Mouse (Mus musculus): Measurements from ENCODE around the gene Ahcyl1. TPM values are rescaled to one million over a fixed set of nuclear protein-coding genes. Genes with fewer than 3 reads are reported as not detected.

The Ahcyl1 gene
- polyA plus RNA-seq, 1 experiment from 2014 or later: 92.3 TPM

DNA sequence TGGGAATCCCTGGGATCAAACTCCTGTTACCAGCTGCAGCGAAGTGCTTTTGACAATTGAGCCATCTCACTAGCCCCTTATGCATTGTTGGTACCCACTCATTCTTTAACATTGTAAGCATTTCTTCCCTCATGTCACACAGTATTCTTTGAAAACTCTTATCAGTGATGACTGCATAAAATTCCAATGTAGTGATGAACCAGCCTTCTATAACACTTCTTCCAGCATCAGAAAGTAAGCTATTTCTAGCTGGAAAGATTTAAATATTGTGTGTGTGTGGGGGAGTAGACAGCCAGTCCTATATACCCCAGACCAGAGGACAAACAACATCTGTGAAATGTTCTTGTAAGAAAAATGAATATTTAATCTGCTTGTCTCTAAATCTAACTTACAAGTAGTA lies 37.0 kb upstream of the Ahcyl1 start:
- H3K4me1 ChIP-seq: no peaks in the 10 kb centered on the region
- DNase-seq (ENCODE audit: extremely low spot score, low spot score): no peak
- H3K36me3 ChIP-seq (replicated peaks): no peaks in the 10 kb centered on the region
- H3K27ac ChIP-seq: no peak overlapping the region
- H3K27me3 ChIP-seq (ENCODE audit: poor library complexity, severe bottlenecking): no peaks in the 10 kb centered on the region
- H3K9me3 ChIP-seq: no peaks in the 10 kb centered on the region
- H3K4me3 ChIP-seq: no peak overlapping the region
- 89% methylated on average over 1 of the region's 1 CpGs for WGBS

GRCm38 (mm10) chr3:107730236-107730635 lies 33.9 kb upstream of the Ahcyl1 start:
- H3K27me3 ChIP-seq (ENCODE audit: poor library complexity, severe bottlenecking): no peaks in the 10 kb centered on the region
- no peaks in the 10 kb centered on the region for H3K36me3 ChIP-seq (replicated peaks)
- no peaks in the 10 kb centered on the region for H3K4me1 ChIP-seq
- no peaks in the 10 kb centered on the region for H3K9me3 ChIP-seq
- H3K4me3 ChIP-seq: no peak overlapping the region
- DNase-seq (ENCODE audit: extremely low spot score, low spot score): no peak
- 75% methylated on average over 2 of the region's 2 CpGs for WGBS
- no peak overlapping the region for H3K27ac ChIP-seq

DNA sequence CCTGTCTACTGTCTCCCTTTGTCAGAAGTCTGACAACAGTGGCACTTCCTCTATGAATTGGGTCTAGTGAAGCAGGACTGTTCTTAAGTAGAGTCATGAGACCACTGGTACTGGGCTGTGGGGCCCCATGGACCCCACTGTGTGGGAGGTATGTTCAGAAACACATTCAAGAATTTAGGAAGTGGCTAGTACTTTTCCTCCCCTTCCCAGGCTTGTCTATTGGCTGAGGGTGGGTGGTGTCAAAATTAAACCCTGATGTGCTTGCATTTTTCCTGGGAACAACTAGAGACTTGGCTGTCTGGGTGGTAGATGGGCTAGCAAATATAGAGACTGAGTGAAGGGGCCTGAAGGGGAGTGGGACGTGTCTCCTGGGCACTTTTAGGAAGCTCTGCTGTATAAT lies 32.1 kb upstream of the Ahcyl1 start:
- H3K27ac ChIP-seq: no peak overlapping the region
- no peaks in the 10 kb centered on the region for H3K9me3 ChIP-seq
- no peak overlapping the region for H3K4me3 ChIP-seq
- 75% methylated on average over 1 of the region's 1 CpGs for WGBS
- no peaks in the 10 kb centered on the region for H3K36me3 ChIP-seq (replicated peaks)
- H3K4me1 ChIP-seq: no peaks in the 10 kb centered on the region
- DNase-seq (ENCODE audit: extremely low spot score, low spot score): no peak
- H3K27me3 ChIP-seq (ENCODE audit: poor library complexity, severe bottlenecking): no peaks in the 10 kb centered on the region

- no peak overlapping the region for H3K27ac ChIP-seq
- H3K27me3 ChIP-seq (ENCODE audit: poor library complexity, severe bottlenecking): no peaks in the 10 kb centered on the region
- H3K4me3 ChIP-seq: no peak overlapping the region
- H3K36me3 ChIP-seq (replicated peaks): no peaks in the 10 kb centered on the region
- peaks cover 4% of the 10 kb centered on the region; the same call in 1 of the 2 replicates for H3K4me1 ChIP-seq
- no peak for DNase-seq (ENCODE audit: extremely low spot score, low spot score)
- no peaks in the 10 kb centered on the region for H3K9me3 ChIP-seq
- 90% methylated on average over 1 of the region's 1 CpGs for WGBS
These were observed 19.6 kb upstream of the Ahcyl1 start for GRCm38 (mm10) chr3:107715971-107716370.

- H3K9me3 ChIP-seq: no peaks in the 10 kb centered on the region
- H3K4me3 ChIP-seq: no peak overlapping the region
- no peak overlapping the region for H3K27ac ChIP-seq
- DNase-seq (ENCODE audit: extremely low spot score, low spot score): no peak
- 87% methylated on average over 5 of the region's 5 CpGs for WGBS
- peaks cover 4% of the 10 kb centered on the region; the same call in 1 of the 2 replicates for H3K4me1 ChIP-seq
- H3K36me3 ChIP-seq (replicated peaks): no peaks in the 10 kb centered on the region
- no peaks in the 10 kb centered on the region for H3K27me3 ChIP-seq (ENCODE audit: poor library complexity, severe bottlenecking)
These were observed 18.0 kb upstream of the Ahcyl1 start for GRCm38 (mm10) chr3:107714276-107714933.

DNA sequence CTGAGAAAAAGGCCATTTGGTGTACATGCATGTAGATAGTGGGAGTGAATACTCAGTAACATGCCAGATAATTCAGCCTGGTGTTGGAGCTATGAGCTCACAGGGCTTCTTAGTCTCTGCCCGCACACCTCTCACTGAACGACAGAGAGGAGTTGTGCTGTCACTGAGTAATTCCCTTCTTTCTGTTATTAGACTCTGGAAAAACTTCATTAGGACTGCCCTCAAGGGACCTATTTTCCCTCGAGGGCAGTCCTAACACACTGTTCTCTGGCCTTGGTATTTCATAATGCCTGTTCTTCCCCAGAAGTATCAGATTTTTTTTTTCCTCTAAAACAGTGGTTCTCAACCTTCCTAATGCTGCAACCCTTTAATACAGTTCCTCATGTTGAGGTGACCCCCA lies 15.7 kb upstream of the Ahcyl1 start:
- H3K4me1 ChIP-seq: peaks cover 9% of the 10 kb centered on the region
- no peak overlapping the region for H3K4me3 ChIP-seq
- no peak overlapping the region for H3K27ac ChIP-seq
- no peaks in the 10 kb centered on the region for H3K36me3 ChIP-seq (replicated peaks)
- no peak for DNase-seq (ENCODE audit: extremely low spot score, low spot score)
- 58% methylated on average over 3 of the region's 3 CpGs for WGBS
- no peaks in the 10 kb centered on the region for H3K9me3 ChIP-seq
- H3K27me3 ChIP-seq (ENCODE audit: poor library complexity, severe bottlenecking): no peaks in the 10 kb centered on the region

- Histone ChIP-seq H3K4me1 (peaks cover 9% of the 10 kb centered on the region), H3K9me3 (no peaks in the 10 kb centered on the region), H3K27me3 (ENCODE audit: poor library complexity, severe bottlenecking) (no peaks in the 10 kb centered on the region), H3K27ac (no peak overlapping the region), H3K4me3 (no peak overlapping the region), H3K36me3 (replicated peaks) (no peaks in the 10 kb centered on the region)
- 53% methylated on average over 3 of the region's 3 CpGs for WGBS
- no peak for DNase-seq (ENCODE audit: extremely low spot score, low spot score)
These were observed 12.8 kb upstream of the Ahcyl1 start for GRCm38 (mm10) chr3:107709156-107709555.

- Histone ChIP-seq H3K4me1 (peaks cover 5% of the 10 kb centered on the region), H3K4me3 (no peak overlapping the region), H3K9me3 (no peaks in the 10 kb centered on the region), H3K27ac (no peak overlapping the region), H3K36me3 (replicated peaks) (no peaks in the 10 kb centered on the region), H3K27me3 (ENCODE audit: poor library complexity, severe bottlenecking) (no peaks in the 10 kb centered on the region)
- 93% methylated on average over 4 of the region's 4 CpGs for WGBS
- no peak for DNase-seq (ENCODE audit: extremely low spot score, low spot score)
These were observed 10.9 kb upstream of the Ahcyl1 start for GRCm38 (mm10) chr3:107707239-107707638.

- DNase-seq (ENCODE audit: extremely low spot score, low spot score): no peak
- H3K27ac ChIP-seq: no peak overlapping the region
- peaks cover 5% of the 10 kb centered on the region for H3K4me1 ChIP-seq
- H3K9me3 ChIP-seq: no peaks in the 10 kb centered on the region
- no peaks in the 10 kb centered on the region for H3K27me3 ChIP-seq (ENCODE audit: poor library complexity, severe bottlenecking)
- 75% methylated on average over 2 of the region's 2 CpGs for WGBS
- no peak overlapping the region for H3K4me3 ChIP-seq
- no peaks in the 10 kb centered on the region for H3K36me3 ChIP-seq (replicated peaks)
These were observed 9.8 kb upstream of the Ahcyl1 start for GRCm38 (mm10) chr3:107706164-107706563.

GRCm38 (mm10) chr3:107704371-107704705 lies 8.0 kb upstream of the Ahcyl1 start:
- 94% methylated on average over 1 of the region's 1 CpGs for WGBS
- Histone ChIP-seq H3K4me1 (peaks cover 4% of the 10 kb centered on the region), H3K27ac (no peak overlapping the region), H3K36me3 (replicated peaks) (no peaks in the 10 kb centered on the region), H3K9me3 (no peaks in the 10 kb centered on the region), H3K4me3 (no peak overlapping the region), H3K27me3 (ENCODE audit: poor library complexity, severe bottlenecking) (no peaks in the 10 kb centered on the region)
- DNase-seq (ENCODE audit: extremely low spot score, low spot score): no peak

- Histone ChIP-seq H3K27ac (no peak overlapping the region), H3K4me3 (no peak overlapping the region), H3K36me3 (replicated peaks) (no peaks in the 10 kb centered on the region), H3K4me1 (no peaks in the 10 kb centered on the region), H3K27me3 (ENCODE audit: poor library complexity, severe bottlenecking) (no peaks in the 10 kb centered on the region; the same call in 1 of the 2 replicates), H3K9me3 (no peaks in the 10 kb centered on the region)
- no peak for DNase-seq (ENCODE audit: extremely low spot score, low spot score)
- 90% methylated on average over 7 of the region's 7 CpGs for WGBS
These were observed 7.5 kb upstream of the Ahcyl1 start for GRCm38 (mm10) chr3:107703675-107704370.

- WGBS: 88% methylated on average over 1 of the region's 1 CpGs
- no peaks in the 10 kb centered on the region for H3K36me3 ChIP-seq (replicated peaks)
- DNase-seq (ENCODE audit: extremely low spot score, low spot score): no peak
- peaks cover 3% of the 10 kb centered on the region for H3K4me1 ChIP-seq
- no peaks in the 10 kb centered on the region for H3K9me3 ChIP-seq
- H3K27ac ChIP-seq: no peak overlapping the region
- H3K4me3 ChIP-seq: no peak overlapping the region
- H3K27me3 ChIP-seq (ENCODE audit: poor library complexity, severe bottlenecking): no peaks in the 10 kb centered on the region; the same call in 1 of the 2 replicates
These were observed 5.5 kb upstream of the Ahcyl1 start for GRCm38 (mm10) chr3:107701767-107702394.

DNA sequence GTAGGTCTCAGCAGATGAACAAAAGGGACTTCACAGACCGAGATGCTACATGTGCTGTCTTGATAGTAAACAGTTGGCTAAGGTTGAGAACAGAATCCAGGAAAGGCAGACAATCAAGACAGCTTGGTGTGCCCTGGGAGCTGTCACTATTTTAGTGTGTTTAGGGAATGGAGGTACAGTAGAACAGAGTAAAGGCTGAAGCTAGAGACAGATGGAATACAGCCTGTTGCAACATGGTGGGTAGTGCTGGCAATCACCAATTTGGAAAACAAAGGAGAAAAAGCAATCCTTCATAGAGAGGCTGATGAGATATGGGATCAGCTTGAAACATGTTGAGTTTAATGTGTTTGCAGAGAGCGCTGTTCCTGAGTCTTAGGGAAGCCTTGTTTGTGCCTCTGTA lies 4.3 kb upstream of the Ahcyl1 start:
- Histone ChIP-seq H3K36me3 (replicated peaks) (no peaks in the 10 kb centered on the region), H3K27ac (no peak overlapping the region), H3K27me3 (ENCODE audit: poor library complexity, severe bottlenecking) (no peaks in the 10 kb centered on the region; the same call in 1 of the 2 replicates), H3K9me3 (no peaks in the 10 kb centered on the region), H3K4me1 (peaks cover 6% of the 10 kb centered on the region), H3K4me3 (no peak overlapping the region)
- no peak for DNase-seq (ENCODE audit: extremely low spot score, low spot score)
- WGBS: 90% methylated on average over 2 of the region's 2 CpGs
